Mouse (Mus musculus) embryonic facial prominence, embryonic 12.5 days (tissue): ENCODE measurements around the gene Slc10a7. TPM values are rescaled to one million over a fixed set of nuclear protein-coding genes. Genes with fewer than 3 reads are reported as not detected.
A peak's percentile ranks its signal among the peaks of the same experiment; 100 is the strongest.

Experiments used
- ATAC-seq: fragments of 200-750 bp; cut with Nextera tagmentation; 2 replicates; pipeline ENCODE4 v1.8.0; 2017; ENCODE audit not compliant: insufficient number of reproducible peaks, insufficient read depth, low FRiP score, low TSS enrichment
- H3K27ac ChIP-seq: fragments of 300-500 bp; sonication (generic); 2 replicates; pipeline ENCODE4 v1.5.1; 2016; ENCODE audit warnings: mild to moderate bottlenecking
- H3K27me3 ChIP-seq: fragments of 300-500 bp; sonication (generic); 2 replicates; pipeline ENCODE4 v1.6.1; 2016; ENCODE audit warnings: mild to moderate bottlenecking, moderate library complexity
- H3K36me3 ChIP-seq: fragments of 300-500 bp; sonication (generic); 2 replicates; pipeline ENCODE4 v1.6.1; 2016; ENCODE audit warnings: mild to moderate bottlenecking
- H3K4me1 ChIP-seq: fragments of 300-500 bp; sonication (generic); 2 replicates; pipeline ENCODE4 v1.6.1; 2016
- H3K4me2 ChIP-seq: fragments of 300-500 bp; sonication (generic); replicated peaks from 2 replicates; pipeline ENCODE4 v1.6.1; 2016; ENCODE audit warnings: mild to moderate bottlenecking, moderate library complexity
- H3K4me3 ChIP-seq: fragments of 300-500 bp; sonication (generic); 2 replicates; pipeline ENCODE4 v1.5.1; 2016; ENCODE audit warnings: mild to moderate bottlenecking
- H3K9ac ChIP-seq: fragments of 300-500 bp; sonication (generic); 2 replicates; pipeline ENCODE4 v1.6.1; 2016; ENCODE audit warnings: mild to moderate bottlenecking, moderate library complexity
- H3K9me3 ChIP-seq: fragments of 300-500 bp; sonication (generic); 2 replicates; pipeline ENCODE4 v1.6.1; 2016; ENCODE audit warnings: mild to moderate bottlenecking, moderate library complexity
- WGBS: fragments of 180-500 bp; shearing (Covaris S2); methylation state at CpG from one replicate; pipeline ENCODE4 v1.1.7; 2016; 5-methylcytosine and 5-hydroxymethylcytosine counted together
- polyA plus RNA-seq: library from polyadenylated mRNA; unstranded; fragments of >200 nt; fragmentation: Nextera tagmentation; extraction: Ambion mirVana; gene quantifications from 2 replicates; pipeline ENCODE4 v1.2.1, GENCODE M21; 2016

The Slc10a7 gene
- polyA plus RNA-seq, 1 experiment from 2014 or later, result 17.1 TPM

DNA sequence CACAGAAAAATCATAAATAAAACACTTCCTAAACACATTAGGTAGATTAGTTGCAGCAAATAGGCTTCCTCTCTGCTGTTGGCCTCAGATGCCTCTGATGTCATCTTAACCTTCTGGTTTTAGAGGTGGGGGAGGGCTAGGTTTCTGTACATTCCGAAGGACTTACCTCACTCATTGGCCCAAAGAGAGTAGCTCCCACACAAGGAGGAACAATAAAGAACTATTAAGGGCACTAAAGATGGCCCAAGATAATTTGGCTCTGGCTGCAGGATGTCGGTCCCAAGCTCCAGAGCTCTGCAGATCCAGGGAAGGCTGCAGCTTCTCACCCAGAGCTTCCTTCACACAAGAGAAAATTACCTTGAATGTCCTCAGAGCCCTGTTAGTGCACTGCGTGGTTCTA, 75.7 kb downstream of the Slc10a7 start:
- no peaks in the 10 kb centered on the region for H3K36me3 ChIP-seq
- H3K27me3 ChIP-seq, result no peaks in the 10 kb centered on the region
- H3K4me1 ChIP-seq, result 0 out of 2 replicates have a peak, but pooled peaks cover 3% of the 10 kb centered on the region
- WGBS, result 51% methylated on average over 3 of the region's 3 CpGs
- no peak overlapping the region for H3K27ac ChIP-seq
- H3K9me3 ChIP-seq, result no peaks in the 10 kb centered on the region
- H3K4me2 ChIP-seq, result no peak overlapping the region
- no peak overlapping the region for H3K4me3 ChIP-seq
- no peak overlapping the region for H3K9ac ChIP-seq
- no peak for ATAC-seq

DNA sequence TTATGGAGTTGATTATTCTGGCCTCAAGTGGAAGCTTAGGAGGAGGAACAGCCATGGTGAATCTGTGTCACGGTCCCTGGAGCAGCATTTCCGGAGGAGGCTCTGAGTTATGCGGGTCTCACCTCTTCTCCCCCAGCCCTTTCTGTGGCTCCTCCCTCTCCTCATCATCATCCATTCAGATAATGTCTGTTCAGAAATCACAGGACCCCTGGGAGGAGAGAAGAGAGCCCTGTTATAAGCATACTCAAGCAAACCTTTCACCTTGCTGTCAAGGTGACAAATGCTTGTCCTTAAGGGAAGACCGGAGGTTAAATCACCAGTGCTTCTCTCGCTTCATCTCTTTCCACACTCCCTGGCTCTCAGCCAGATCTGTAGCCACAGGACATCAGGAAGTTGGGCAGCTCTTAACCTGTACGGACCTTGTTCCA, 86.3 kb downstream of the Slc10a7 start:
- no peak overlapping the region for H3K9ac ChIP-seq
- no peaks in the 10 kb centered on the region for H3K27me3 ChIP-seq
- H3K27ac ChIP-seq, result no peak overlapping the region
- peaks cover 15% of the 10 kb centered on the region for H3K4me1 ChIP-seq
- 72% methylated on average over 6 of the region's 6 CpGs for WGBS
- no peak for ATAC-seq
- no peak overlapping the region for H3K4me3 ChIP-seq
- no peaks in the 10 kb centered on the region for H3K9me3 ChIP-seq
- H3K4me2 ChIP-seq, result no peak overlapping the region
- H3K36me3 ChIP-seq, result no peaks in the 10 kb centered on the region

DNA sequence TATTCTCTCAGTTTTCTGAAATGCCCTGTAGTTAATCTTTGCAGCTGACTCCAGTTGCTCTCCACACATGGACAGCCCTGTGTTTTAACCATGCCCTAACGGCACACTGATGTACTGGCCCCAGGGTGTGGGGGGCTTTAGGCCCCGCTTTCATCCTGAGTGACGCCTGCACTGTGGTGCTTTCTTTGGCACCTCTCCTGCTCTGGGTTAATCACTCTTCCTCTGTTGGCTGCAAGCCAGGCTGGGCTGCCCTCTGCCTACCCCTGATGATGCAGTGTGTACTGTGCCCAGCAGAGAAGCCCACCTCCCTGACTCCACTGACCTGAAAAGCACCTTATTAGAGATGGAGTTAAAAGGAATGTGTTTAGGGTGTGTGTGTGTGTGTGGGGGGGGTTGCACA, 89.1 kb downstream of the Slc10a7 start:
- no peak overlapping the region for H3K27ac ChIP-seq
- 38% methylated on average over 3 of the region's 3 CpGs for WGBS
- H3K27me3 ChIP-seq, result no peaks in the 10 kb centered on the region
- H3K4me1 ChIP-seq, result peaks cover 15% of the 10 kb centered on the region
- H3K4me3 ChIP-seq, result no peak overlapping the region
- H3K36me3 ChIP-seq, result no peaks in the 10 kb centered on the region
- no peak overlapping the region for H3K9ac ChIP-seq
- no peak overlapping the region for H3K4me2 ChIP-seq
- peak; percentile 13; the same call in 1 of the 2 replicates for ATAC-seq
- no peaks in the 10 kb centered on the region for H3K9me3 ChIP-seq

DNA sequence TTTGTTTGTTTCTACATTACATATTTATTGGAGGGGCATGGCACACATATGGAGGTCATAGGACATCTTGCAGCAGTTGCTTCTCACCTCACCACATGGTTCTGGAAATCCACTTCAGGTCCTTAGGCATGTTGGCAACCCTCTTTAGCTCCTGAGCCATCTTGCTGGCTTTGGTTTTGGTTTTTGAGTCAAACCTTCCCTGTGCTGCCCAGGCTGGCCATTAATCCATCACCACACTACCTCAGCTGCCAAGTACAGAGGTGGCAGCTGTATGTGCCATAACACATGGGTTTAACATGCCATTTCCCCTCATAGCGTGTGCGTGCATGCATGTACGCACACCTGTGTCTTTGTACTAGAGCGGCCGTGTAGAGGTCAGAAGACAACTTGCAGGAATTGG, 93.9 kb downstream of the Slc10a7 start:
- no peak for ATAC-seq
- 97% methylated on average over 5 of the region's 5 CpGs for WGBS
- H3K36me3 ChIP-seq, result peaks cover 10% of the 10 kb centered on the region; the same call in 1 of the 2 replicates
- H3K9me3 ChIP-seq, result no peaks in the 10 kb centered on the region; the same call in 1 of the 2 replicates
- H3K4me2 ChIP-seq, result no peak overlapping the region
- no peak overlapping the region for H3K27ac ChIP-seq
- no peak overlapping the region for H3K4me3 ChIP-seq
- H3K9ac ChIP-seq, result no peak overlapping the region
- H3K4me1 ChIP-seq, result peaks cover 4% of the 10 kb centered on the region; the same call in 1 of the 2 replicates
- H3K27me3 ChIP-seq, result no peaks in the 10 kb centered on the region

DNA sequence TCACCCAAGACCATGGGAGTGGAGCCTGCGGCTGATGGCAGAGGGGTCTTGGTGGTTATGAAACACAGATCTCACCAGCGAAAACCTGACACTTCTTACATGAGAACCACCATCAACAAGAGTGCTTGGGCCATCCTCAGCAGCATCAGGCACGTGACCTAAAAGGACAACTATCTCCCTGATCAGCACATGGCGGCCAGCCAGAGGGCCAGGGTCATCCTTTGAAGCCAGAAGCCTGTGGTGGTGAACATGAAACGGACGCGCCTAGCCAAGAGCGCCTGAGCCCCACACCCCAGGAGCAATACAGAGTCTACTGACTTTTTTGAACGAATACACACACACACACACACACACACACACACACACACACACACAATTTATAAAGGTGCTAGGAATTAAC, 95.3 kb downstream of the Slc10a7 start:
- H3K4me3 ChIP-seq, result no peak overlapping the region
- H3K27me3 ChIP-seq, result no peaks in the 10 kb centered on the region
- no peak overlapping the region for H3K4me2 ChIP-seq
- H3K9me3 ChIP-seq, result no peaks in the 10 kb centered on the region; the same call in 1 of the 2 replicates
- no peak overlapping the region for H3K9ac ChIP-seq
- ATAC-seq, result no peak
- H3K4me1 ChIP-seq, result no peaks in the 10 kb centered on the region
- WGBS, result 92% methylated on average over 9 of the region's 9 CpGs
- no peak overlapping the region for H3K27ac ChIP-seq
- peaks cover 10% of the 10 kb centered on the region; the same call in 1 of the 2 replicates for H3K36me3 ChIP-seq

DNA sequence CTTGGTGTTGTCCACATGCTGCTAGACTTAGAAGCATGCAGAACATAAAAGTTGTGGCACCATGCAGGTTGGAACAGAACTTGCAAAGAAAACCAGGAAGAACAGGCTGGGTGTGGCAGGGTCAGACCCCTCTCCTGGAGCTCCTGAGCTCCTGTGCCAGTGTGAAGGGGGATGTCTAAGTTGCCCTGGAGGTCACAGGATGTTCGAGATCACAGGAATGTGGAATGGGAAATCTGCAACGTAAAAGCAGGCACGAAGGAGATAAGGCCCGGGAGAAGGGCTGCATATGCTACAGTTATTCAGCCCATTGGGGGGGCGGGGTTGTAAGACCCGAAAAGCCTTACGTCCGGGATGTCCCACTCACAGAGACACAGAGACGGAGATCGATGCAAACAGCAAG, 100.2 kb downstream of the Slc10a7 start:
- 83% methylated on average over 10 of the region's 10 CpGs for WGBS
- Histone ChIP-seq H3K36me3 (peaks cover 10% of the 10 kb centered on the region; the same call in 1 of the 2 replicates), H3K9me3 (no peaks in the 10 kb centered on the region; the same call in 1 of the 2 replicates), H3K4me3 (no peak overlapping the region), H3K4me1 (no peaks in the 10 kb centered on the region), H3K27ac (no peak overlapping the region), H3K27me3 (no peaks in the 10 kb centered on the region), H3K4me2 (no peak overlapping the region), H3K9ac (no peak overlapping the region)
- ATAC-seq, result no peak

DNA sequence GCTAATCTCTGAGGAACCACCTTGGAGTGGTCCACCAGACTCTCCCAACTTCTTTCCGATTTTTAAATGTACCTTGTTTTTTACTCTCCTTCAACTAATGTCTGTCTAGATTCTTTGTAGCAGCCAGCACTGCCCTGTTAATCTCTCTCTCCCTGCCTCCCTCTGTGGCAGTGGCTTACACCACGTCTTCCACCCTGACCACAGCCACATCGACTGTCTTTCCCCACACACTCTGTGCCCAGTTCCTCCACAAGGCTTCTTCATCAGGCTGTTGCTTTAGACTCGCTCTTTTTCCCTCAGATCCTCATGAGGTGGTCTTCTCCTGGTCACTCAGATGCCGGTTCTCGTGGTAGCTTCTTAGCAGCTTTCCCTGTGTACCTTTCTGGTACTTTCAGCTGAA, 101.9 kb downstream of the Slc10a7 start:
- Histone ChIP-seq H3K4me3 (no peak overlapping the region), H3K27ac (no peak overlapping the region), H3K36me3 (0 out of 2 replicates have a peak, but pooled peaks cover 5% of the 10 kb centered on the region), H3K4me2 (no peak overlapping the region), H3K9me3 (no peaks in the 10 kb centered on the region; the same call in 1 of the 2 replicates), H3K9ac (no peak overlapping the region), H3K27me3 (no peaks in the 10 kb centered on the region), H3K4me1 (no peaks in the 10 kb centered on the region)
- no peak for ATAC-seq
- WGBS, result 85% methylated on average over 6 of the region's 6 CpGs

DNA sequence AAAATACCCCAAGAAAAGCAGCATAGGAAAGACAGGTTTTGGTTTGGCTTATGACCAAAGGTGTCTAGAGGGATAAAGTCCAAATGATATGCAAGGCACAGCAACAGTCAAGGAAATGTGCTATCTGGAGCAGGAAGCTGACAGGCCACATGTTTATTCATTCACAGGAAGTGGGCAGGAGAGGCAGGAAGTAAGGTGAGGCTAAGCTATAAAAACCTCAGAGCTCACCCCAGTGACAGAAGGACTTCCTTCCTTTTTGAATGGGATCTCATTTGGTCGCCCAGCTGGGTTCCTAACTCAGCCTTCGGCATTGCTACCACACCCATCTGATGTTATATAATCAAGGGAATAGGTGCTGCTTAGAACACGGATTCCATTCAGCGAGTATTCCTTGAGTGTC, 113.2 kb downstream of the Slc10a7 start:
- Histone ChIP-seq H3K4me1 (peaks cover 15% of the 10 kb centered on the region; the same call in 1 of the 2 replicates), H3K27ac (no peak overlapping the region), H3K9me3 (no peaks in the 10 kb centered on the region), H3K27me3 (no peaks in the 10 kb centered on the region), H3K4me2 (no peak overlapping the region), H3K9ac (no peak overlapping the region), H3K4me3 (no peak overlapping the region), H3K36me3 (no peaks in the 10 kb centered on the region)
- WGBS, result 78% methylated on average over 4 of the region's 4 CpGs
- ATAC-seq, result no peak

DNA sequence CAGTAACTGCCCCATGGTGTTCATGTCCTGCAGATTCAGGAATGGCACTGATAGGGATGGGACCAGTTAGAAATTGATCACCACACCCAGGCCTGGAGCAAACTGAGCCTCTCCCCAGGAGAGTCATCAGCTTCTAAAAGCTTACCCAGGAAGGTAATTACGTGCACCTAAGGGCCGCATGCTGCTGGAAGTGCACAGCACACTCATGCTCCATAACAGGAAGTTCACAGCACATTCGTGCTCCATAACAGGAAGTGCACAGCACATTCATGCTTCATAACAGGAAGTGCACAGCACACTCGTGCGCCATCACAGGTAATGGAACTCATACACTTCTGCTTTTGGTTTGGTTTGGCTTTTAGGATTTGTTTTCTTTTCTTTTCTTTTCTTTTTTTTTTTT, 114.8 kb downstream of the Slc10a7 start:
- ATAC-seq, result no peak
- H3K27me3 ChIP-seq, result no peaks in the 10 kb centered on the region
- no peak overlapping the region for H3K27ac ChIP-seq
- no peak overlapping the region for H3K4me3 ChIP-seq
- H3K9me3 ChIP-seq, result no peaks in the 10 kb centered on the region
- peaks cover 15% of the 10 kb centered on the region; the same call in 1 of the 2 replicates for H3K4me1 ChIP-seq
- no peak overlapping the region for H3K9ac ChIP-seq
- no peak overlapping the region for H3K4me2 ChIP-seq
- 62% methylated on average over 5 of the region's 5 CpGs for WGBS
- H3K36me3 ChIP-seq, result no peaks in the 10 kb centered on the region

DNA sequence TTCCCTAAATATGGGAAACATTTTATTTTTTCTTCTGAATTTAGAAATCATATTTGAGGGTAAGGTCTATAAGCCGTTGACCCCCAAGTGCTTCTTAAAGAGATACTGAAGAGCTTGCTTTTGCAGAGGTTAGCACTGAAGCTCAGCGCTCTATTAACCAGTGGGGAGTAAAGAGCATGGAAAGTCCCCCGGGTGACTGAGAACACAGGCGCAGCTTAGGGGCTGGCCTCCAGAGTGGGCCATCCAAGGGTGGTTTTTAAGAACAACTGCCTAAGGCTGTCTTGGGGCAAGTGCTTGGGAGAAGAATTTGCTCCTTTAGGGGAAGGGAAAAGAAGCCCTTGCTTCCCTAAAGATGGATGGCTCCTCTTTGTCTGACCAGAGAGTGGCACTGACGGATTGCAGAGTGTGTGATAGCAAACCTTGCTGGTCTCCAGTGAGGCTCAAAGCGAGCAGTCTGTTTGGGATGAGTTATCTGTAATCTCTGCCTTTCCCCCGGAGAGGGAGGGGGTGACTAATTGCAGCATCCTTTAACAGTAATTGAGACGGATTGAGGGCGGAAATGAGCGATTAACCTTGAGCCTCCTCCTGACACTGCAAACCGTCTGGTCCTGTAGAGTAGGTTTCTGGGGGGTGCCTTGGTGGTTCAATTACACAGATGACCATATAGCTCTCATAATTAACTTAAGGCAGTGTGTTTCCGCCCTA, 115.7 kb downstream of the Slc10a7 start:
- no peak overlapping the region for H3K4me2 ChIP-seq
- H3K9ac ChIP-seq, result no peak overlapping the region
- H3K4me1 ChIP-seq, result peaks cover 21% of the 10 kb centered on the region
- no peak overlapping the region for H3K27ac ChIP-seq
- no peaks in the 10 kb centered on the region for H3K36me3 ChIP-seq
- H3K4me3 ChIP-seq, result no peak overlapping the region
- no peaks in the 10 kb centered on the region for H3K27me3 ChIP-seq
- ATAC-seq, result no peak
- 15% methylated on average over 12 of the region's 12 CpGs for WGBS
- no peaks in the 10 kb centered on the region for H3K9me3 ChIP-seq

DNA sequence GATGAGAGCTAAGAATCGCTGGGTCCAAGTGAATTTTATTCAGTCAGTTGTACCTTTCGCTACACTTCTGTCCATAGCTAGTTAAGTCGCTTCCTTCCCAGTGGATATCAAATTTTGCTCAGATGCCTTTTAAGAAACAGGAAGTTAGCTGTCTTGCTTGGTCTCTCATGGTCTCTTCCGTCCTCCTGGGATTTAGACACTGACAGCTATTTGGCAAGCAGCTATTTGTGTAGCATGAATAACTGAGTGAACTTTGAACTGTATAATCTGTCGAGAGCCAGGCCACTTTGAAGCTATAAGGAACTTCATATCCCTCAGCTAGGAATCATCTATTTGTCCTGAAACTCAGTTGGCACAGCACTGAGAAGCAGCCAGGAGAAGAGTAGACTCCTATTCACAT, 117.5 kb downstream of the Slc10a7 start:
- no peaks in the 10 kb centered on the region for H3K27me3 ChIP-seq
- H3K4me2 ChIP-seq, result no peak overlapping the region
- H3K9me3 ChIP-seq, result no peaks in the 10 kb centered on the region
- no peaks in the 10 kb centered on the region for H3K36me3 ChIP-seq
- H3K9ac ChIP-seq, result no peak overlapping the region
- H3K4me3 ChIP-seq, result no peak overlapping the region
- H3K27ac ChIP-seq, result no peak overlapping the region
- WGBS, result 57% methylated on average over 5 of the region's 5 CpGs
- no peak for ATAC-seq
- H3K4me1 ChIP-seq, result peaks cover 30% of the 10 kb centered on the region

DNA sequence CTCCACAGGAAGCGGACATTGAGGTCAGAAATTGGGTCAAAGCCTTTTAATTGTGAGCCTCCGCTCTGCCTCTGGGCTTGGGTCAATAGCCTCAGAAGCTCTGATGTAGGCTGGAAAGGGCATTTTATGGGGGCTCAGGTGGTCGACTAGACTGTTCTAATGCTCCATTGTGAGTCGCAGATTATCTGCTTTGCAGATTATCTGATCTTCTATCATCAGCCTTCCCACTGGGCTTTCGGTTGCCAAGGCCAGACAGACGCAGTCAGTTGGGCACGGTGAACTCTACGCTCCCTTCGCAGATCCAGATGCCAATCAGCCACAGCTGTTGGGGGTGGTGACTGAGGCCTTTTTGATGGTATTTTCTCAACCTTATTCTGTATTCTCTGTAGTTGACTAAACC, 118.6 kb downstream of the Slc10a7 start:
- no peak overlapping the region for H3K4me3 ChIP-seq
- H3K9ac ChIP-seq, result no peak overlapping the region
- H3K4me1 ChIP-seq, result peaks cover 30% of the 10 kb centered on the region
- H3K27ac ChIP-seq, result no peak overlapping the region
- H3K4me2 ChIP-seq, result no peak overlapping the region
- no peaks in the 10 kb centered on the region for H3K36me3 ChIP-seq
- no peaks in the 10 kb centered on the region for H3K9me3 ChIP-seq
- ATAC-seq, result no peak
- H3K27me3 ChIP-seq, result no peaks in the 10 kb centered on the region
- WGBS, result 59% methylated on average over 9 of the region's 9 CpGs
